Mouse (Mus musculus) ES-Bruce4 (cell line): ENCODE results near the gene Synj1.

Experiments
- CTCF ChIP-seq: IDR thresholded peaks from one replicate; pipeline ENCODE4 v1.8.1; 2011; ENCODE audit warnings: low read depth, low read length
- EP300 ChIP-seq: IDR thresholded peaks from 2 replicates; pipeline ENCODE4 v1.6.1; 2011; ENCODE audit warnings: low read depth, low read length; ENCODE audit not compliant: insufficient read depth
- POLR2A ChIP-seq: IDR thresholded peaks from one replicate; pipeline ENCODE4 v1.8.1; 2011; ENCODE audit warnings: low read length; ENCODE audit not compliant: insufficient read depth

DNA sequence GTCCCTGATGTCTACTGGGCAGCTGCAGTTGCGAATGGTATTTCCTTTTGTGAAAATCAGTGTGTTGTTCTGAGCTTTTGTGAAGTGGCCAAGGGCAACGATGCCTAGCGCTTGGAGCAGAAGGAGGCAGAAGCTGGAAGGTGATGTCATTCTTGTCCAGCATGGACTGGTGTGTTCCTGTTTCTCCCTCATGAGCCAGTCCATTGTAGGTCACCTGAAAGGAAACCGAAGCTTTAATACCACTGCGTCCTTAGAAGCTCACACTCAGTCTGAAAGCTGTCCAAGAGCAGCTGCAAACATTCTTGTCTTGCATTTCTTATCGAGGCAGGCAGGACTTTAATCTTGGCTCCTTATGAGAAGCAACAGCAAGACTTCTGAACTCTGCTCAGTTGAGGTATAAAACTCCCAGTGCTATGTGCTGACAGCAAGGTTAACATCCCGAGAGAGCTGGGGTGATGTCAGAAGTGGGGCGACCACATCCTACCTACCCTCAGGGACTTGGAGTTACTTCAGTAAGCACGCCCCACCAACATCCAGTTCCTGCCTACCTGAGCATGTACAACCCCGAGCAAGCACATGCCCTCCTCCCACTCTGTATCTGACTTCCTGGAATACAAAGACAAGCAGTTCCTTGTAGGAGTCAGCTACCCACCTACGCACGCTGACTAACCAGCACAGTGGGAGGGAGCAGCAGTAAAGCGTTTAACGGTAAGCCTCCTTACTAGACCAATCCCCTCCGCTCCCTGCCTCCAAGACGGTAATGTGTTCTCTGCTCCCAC is 45.1 kb upstream of the Synj1 start:
- no peak for TF ChIP-seq POLR2A
- TF ChIP-seq CTCF, result no peak
- no peak for TF ChIP-seq EP300
